Mouse (Mus musculus): ENCODE measurements at regions not wholly inside any gene's neighbourhood (a gene's known extent, or its start where the extent isn't known, plus 50 kb on each side); places are given as distances from the start of the nearest gene placed in this dataset.
A peak's percentile ranks its signal among the peaks of the same experiment; 100 is the strongest.

DNA sequence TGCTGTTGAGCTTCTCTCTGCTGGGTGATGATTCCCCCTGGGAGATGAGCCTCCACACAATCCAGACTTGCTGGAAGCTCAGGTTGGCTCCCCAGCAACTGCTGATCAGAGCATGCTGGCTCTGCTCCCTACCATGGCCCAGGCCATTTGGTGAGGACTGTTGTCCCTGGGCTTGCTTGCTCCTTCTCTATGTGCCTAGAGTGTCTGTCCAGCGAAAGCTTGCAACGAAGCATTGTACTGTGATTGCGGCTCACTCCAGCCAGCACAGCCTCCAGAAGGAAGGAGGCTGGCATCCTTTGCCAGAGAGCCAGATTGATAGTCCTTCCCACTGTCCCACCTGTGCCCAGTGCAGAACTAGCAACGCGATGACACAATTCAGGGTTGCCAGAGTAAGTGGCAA is 295.1 kb upstream of the Npvf start:
- ATAC-seq (replicated peaks; ENCODE audit: insufficient number of reproducible peaks, insufficient read depth, low FRiP score, low read depth), result no peak
- Histone ChIP-seq H3K27ac (no peak overlapping the region), H3K4me3 (no peak overlapping the region), H3K27me3 (no peaks in the 10 kb centered on the region), H3K36me3 (no peaks in the 10 kb centered on the region), H3K9me3 (replicated peaks) (no peaks in the 10 kb centered on the region), H3K4me1 (replicated peaks) (no peaks in the 10 kb centered on the region), H3K4me2 (no peak overlapping the region), H3K9ac (no peak overlapping the region)
- 86% methylated on average over 5 of the region's 5 CpGs for WGBS

DNA sequence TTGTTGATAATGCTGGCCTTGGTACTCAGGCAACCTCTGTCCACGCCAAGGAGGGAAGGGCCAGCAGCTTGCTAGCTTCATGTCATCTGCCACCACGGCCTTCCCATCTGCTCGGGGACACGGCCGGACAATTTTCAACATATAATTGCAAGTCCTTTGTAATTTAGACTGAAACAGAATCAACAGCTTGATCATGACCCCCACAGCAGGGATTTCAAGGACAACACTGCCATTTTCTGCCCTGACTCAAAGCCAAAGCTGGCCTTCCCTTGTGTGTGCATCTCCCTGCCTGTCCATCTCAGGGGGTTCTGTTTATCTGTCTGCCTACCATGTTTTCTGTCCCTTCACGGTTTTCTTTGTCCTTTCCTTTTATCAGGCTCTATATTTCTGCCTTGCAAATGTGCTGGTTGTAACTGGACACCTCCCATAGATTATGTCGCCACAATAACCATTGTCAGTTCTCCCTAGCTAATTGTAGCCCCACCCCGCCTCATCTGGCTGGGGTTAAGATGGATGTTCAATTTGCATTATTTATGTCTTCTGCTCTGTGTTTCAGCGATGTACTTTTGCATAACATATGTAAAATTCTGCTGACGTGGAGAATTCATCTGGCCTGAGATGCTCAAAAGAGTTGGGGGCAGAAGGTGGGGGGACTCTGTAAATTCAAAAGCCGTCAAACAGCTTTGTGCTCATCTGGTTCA is 295.8 kb upstream of the Npvf start:
- no peak overlapping the region for H3K27ac ChIP-seq
- no peak for ATAC-seq (replicated peaks; ENCODE audit: insufficient number of reproducible peaks, insufficient read depth, low FRiP score, low read depth)
- no peak overlapping the region for H3K4me2 ChIP-seq
- no peak overlapping the region for H3K9ac ChIP-seq
- WGBS, result 78% methylated on average over 11 of the region's 11 CpGs
- no peaks in the 10 kb centered on the region for H3K27me3 ChIP-seq
- H3K36me3 ChIP-seq, result no peaks in the 10 kb centered on the region
- no peaks in the 10 kb centered on the region for H3K9me3 ChIP-seq (replicated peaks)
- H3K4me1 ChIP-seq (replicated peaks), result no peaks in the 10 kb centered on the region
- H3K4me3 ChIP-seq, result no peak overlapping the region

DNA sequence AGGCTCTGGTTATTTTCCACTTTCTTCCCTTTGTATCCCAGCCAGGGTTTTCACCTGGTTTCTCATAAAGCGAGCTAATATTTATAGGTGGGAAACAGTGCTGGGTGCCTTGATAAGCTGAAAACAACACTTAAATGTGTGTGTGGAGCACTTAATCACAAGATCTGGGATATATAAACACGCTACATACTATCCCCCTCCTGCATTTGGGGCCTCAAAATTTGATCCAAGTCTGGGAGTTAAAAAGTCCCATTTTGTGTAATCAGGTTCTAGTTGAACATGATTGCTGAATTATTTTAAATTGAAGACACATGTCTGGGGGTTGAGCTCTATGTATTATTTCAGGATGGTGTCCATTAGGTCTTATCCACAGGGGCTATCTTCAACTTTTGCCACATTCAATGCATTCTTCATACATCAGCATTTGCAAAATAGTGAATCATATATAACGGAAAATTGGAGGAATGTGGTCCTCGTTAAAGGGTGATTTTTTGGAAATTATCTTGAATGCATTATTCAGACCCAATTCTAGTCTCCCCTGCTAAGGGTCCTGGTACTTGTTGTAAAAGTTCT is 303.2 kb upstream of the Npvf start:
- WGBS, result 86% methylated on average over 4 of the region's 4 CpGs

DNA sequence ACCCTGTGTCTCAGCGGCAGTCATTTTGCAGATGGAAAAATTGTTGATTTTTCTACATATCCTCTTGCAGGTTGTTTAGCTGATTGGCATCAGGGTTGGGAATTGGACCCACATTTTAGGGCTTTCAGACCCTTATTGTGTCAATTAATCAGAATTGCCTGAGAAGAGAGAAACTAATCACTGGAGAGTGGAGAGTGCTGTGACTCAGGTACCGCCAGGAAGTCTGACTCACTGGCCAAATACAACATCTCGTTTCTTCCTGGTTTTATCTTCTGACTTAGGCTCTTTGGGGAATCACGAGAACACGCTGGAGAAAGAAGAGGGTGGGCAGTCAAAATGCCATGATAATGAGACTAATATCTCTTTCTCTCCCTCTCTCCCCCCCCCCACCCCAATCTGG is 306.1 kb upstream of the Npvf start:
- Histone ChIP-seq H3K4me2 (no peak overlapping the region), H3K4me3 (no peak overlapping the region), H3K9ac (no peak overlapping the region), H3K4me1 (replicated peaks) (no peaks in the 10 kb centered on the region), H3K27me3 (no peaks in the 10 kb centered on the region), H3K27ac (no peak overlapping the region), H3K36me3 (no peaks in the 10 kb centered on the region), H3K9me3 (replicated peaks) (no peaks in the 10 kb centered on the region)
- 48% methylated on average over 5 of the region's 5 CpGs for WGBS
- ATAC-seq (replicated peaks; ENCODE audit: insufficient number of reproducible peaks, insufficient read depth, low FRiP score, low read depth), result no peak

More for the DNA sequence above, 303.2 kb upstream of the Npvf start:
- ATAC-seq (replicated peaks; ENCODE audit: insufficient number of reproducible peaks, insufficient read depth, low FRiP score, low read depth), result no peak
- H3K9me3 ChIP-seq (replicated peaks), result no peaks in the 10 kb centered on the region
- H3K4me2 ChIP-seq, result no peak overlapping the region
- no peak overlapping the region for H3K4me3 ChIP-seq
- H3K9ac ChIP-seq, result no peak overlapping the region
- H3K36me3 ChIP-seq, result no peaks in the 10 kb centered on the region
- no peaks in the 10 kb centered on the region for H3K27me3 ChIP-seq
- no peak overlapping the region for H3K27ac ChIP-seq
- no peaks in the 10 kb centered on the region for H3K4me1 ChIP-seq (replicated peaks)

DNA sequence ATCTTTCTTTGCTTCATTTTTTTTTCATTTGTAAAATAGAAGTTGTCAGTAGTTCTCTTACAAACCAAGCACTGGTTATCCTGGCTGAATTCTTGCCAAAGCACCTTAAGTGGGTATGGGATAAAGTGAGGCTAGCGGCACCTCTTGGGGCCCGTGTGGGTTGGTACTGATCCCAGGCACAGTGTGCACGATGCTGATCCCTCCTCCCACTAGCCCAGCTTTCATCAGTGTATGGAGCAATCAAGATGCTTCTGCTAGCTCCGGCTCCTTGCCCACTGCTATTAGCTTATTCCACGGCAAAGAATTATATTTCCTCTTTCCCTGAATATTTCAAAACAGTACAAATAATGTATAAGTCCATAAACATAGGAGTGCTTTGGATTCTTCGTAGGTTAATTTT is 307.4 kb upstream of the Npvf start:
- ATAC-seq (replicated peaks; ENCODE audit: insufficient number of reproducible peaks, insufficient read depth, low FRiP score, low read depth), result no peak
- WGBS, result 56% methylated on average over 6 of the region's 6 CpGs
- no peak overlapping the region for H3K4me3 ChIP-seq
- H3K27ac ChIP-seq, result no peak overlapping the region
- H3K4me2 ChIP-seq, result no peak overlapping the region
- H3K9ac ChIP-seq, result no peak overlapping the region
- no peaks in the 10 kb centered on the region for H3K36me3 ChIP-seq
- no peaks in the 10 kb centered on the region for H3K4me1 ChIP-seq (replicated peaks)
- no peaks in the 10 kb centered on the region for H3K9me3 ChIP-seq (replicated peaks)
- H3K27me3 ChIP-seq, result no peaks in the 10 kb centered on the region

DNA sequence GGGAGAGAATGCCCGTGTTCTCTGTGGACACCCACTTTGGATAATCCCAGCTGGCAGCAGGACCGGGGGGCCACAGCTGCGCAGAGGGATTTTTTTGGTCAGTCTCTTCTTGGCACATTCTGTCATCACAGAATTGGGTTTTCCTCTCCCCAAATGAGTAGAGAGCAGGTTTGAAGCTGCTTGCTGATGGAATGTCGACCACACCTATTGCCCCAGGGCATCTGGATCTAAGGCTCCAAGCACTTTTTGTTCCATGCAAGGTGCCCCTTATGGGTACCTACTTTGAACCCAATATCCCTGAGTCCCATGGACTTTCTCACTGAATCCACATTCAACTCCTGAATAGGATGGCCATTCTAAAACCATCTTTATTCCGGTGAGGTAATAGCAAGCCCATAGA is 314.3 kb upstream of the Npvf start:
- Histone ChIP-seq H3K9me3 (replicated peaks) (no peaks in the 10 kb centered on the region), H3K9ac (no peak overlapping the region), H3K27me3 (no peaks in the 10 kb centered on the region), H3K27ac (no peak overlapping the region), H3K4me1 (replicated peaks) (no peaks in the 10 kb centered on the region; the same call in 1 of the 2 replicates), H3K4me3 (no peak overlapping the region), H3K36me3 (no peaks in the 10 kb centered on the region), H3K4me2 (no peak overlapping the region)
- WGBS, result 87% methylated on average over 5 of the region's 5 CpGs
- ATAC-seq (replicated peaks; ENCODE audit: insufficient number of reproducible peaks, insufficient read depth, low FRiP score, low read depth), result no peak

DNA sequence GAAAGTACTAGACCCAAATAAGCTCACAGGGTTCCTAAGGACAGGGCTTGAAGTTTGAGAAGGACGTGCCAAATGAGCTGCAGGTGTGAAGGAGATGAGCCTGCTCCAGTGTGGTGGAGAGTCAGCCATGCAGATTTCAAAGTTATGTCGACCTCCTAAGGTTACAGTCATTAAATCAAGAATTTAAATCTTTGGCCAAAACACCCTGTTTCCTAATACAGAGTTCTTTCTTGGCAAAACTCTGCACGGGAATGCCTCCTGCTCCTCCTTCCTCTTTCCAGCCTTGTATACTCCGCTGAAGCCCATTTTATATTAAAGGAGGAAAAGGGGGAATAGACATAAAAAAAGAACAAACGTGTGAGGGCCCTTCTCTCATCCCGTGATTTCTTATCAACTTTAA is 315.1 kb upstream of the Npvf start:
- H3K27me3 ChIP-seq, result no peaks in the 10 kb centered on the region
- H3K4me2 ChIP-seq, result no peak overlapping the region
- ATAC-seq (replicated peaks; ENCODE audit: insufficient number of reproducible peaks, insufficient read depth, low FRiP score, low read depth), result no peak
- no peaks in the 10 kb centered on the region; the same call in 1 of the 2 replicates for H3K4me1 ChIP-seq (replicated peaks)
- H3K27ac ChIP-seq, result no peak overlapping the region
- H3K4me3 ChIP-seq, result no peak overlapping the region
- no peaks in the 10 kb centered on the region for H3K9me3 ChIP-seq (replicated peaks)
- WGBS, result 46% methylated on average over 6 of the region's 6 CpGs
- no peak overlapping the region for H3K9ac ChIP-seq
- H3K36me3 ChIP-seq, result no peaks in the 10 kb centered on the region

DNA sequence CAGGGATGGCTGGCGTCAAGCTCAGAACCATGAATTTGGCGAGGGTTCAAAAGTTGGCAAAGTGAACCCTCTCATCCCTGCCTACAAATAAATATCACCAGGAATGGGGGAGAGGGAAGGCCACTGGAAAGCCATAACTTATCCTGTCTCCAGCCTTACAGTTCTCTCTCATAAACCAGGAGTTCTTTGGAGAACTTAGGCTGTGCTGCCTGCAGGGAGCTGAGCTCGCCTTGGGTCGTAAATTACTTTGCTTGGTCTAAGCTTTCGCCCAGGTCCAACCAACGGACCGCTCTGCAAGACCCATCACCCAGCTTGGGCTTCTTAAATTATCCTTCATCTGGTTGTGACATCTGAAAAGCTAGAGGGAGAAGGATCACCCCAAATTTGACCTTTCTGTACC is 315.8 kb upstream of the Npvf start:
- H3K27ac ChIP-seq, result no peak overlapping the region; the same call in 1 of the 2 replicates
- H3K4me1 ChIP-seq (replicated peaks), result no peaks in the 10 kb centered on the region; the same call in 1 of the 2 replicates
- H3K9me3 ChIP-seq (replicated peaks), result no peaks in the 10 kb centered on the region
- H3K9ac ChIP-seq, result no peak overlapping the region
- no peaks in the 10 kb centered on the region for H3K36me3 ChIP-seq
- WGBS, result 69% methylated on average over 7 of the region's 7 CpGs
- ATAC-seq (replicated peaks; ENCODE audit: insufficient number of reproducible peaks, insufficient read depth, low FRiP score, low read depth), result no peak
- H3K4me2 ChIP-seq, result no peak overlapping the region
- no peak overlapping the region for H3K4me3 ChIP-seq
- H3K27me3 ChIP-seq, result no peaks in the 10 kb centered on the region

DNA sequence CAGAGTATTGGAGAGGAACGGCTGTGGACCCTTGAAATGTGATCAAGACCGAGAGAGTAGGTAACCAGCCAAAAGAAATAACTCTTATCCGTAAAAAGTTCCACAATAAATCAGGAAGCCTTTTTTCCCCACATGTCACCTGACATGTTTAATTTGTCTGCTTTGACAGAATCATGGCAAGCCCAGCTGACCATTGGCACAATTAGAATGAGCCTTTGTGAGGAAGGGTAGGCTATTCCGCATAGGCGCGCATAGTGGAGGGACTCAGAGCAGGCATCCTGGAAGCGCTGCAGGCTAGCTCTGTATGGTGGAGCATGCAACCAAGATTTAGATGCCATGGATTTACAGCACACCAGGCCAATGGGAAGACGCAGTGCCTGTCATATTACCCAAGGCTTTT is 316.5 kb upstream of the Npvf start:
- H3K27ac ChIP-seq, result 0 out of 2 replicates have a peak overlapping the region, but pooled peaks have one; percentile 5
- no peak overlapping the region for H3K4me2 ChIP-seq
- no peaks in the 10 kb centered on the region for H3K36me3 ChIP-seq
- no peaks in the 10 kb centered on the region for H3K27me3 ChIP-seq
- 70% methylated on average over 8 of the region's 8 CpGs for WGBS
- no peak overlapping the region for H3K9ac ChIP-seq
- no peak overlapping the region for H3K4me3 ChIP-seq
- H3K9me3 ChIP-seq (replicated peaks), result no peaks in the 10 kb centered on the region
- no peak for ATAC-seq (replicated peaks; ENCODE audit: insufficient number of reproducible peaks, insufficient read depth, low FRiP score, low read depth)
- no peaks in the 10 kb centered on the region; the same call in 1 of the 2 replicates for H3K4me1 ChIP-seq (replicated peaks)

DNA sequence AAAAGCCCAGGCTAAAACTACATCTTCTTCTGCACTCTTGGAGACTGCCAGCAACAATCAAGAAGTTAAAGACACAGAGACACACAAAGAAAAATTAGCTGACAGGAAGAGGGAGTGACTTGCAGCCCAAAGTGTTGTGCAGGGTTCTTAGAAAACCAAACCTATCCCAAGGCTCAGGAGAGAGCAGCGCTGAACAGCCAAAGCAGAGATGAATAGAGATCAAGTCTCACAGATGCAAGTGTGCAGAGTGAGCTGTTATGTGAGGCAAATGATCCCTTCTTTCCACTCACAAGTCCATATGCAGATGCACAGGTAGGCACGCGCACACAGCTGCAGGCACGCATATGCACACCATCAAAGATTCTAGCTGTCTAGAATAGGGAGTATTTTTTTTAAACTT is 318.0 kb upstream of the Npvf start:
- WGBS, result 86% methylated on average over 4 of the region's 4 CpGs
- Histone ChIP-seq H3K9ac (no peak overlapping the region), H3K9me3 (replicated peaks) (no peaks in the 10 kb centered on the region), H3K4me2 (no peak overlapping the region), H3K27ac (no peak overlapping the region), H3K36me3 (no peaks in the 10 kb centered on the region), H3K27me3 (no peaks in the 10 kb centered on the region), H3K4me3 (no peak overlapping the region), H3K4me1 (replicated peaks) (no peaks in the 10 kb centered on the region; the same call in none of the 2 replicates)
- ATAC-seq (replicated peaks; ENCODE audit: insufficient number of reproducible peaks, insufficient read depth, low FRiP score, low read depth), result no peak

DNA sequence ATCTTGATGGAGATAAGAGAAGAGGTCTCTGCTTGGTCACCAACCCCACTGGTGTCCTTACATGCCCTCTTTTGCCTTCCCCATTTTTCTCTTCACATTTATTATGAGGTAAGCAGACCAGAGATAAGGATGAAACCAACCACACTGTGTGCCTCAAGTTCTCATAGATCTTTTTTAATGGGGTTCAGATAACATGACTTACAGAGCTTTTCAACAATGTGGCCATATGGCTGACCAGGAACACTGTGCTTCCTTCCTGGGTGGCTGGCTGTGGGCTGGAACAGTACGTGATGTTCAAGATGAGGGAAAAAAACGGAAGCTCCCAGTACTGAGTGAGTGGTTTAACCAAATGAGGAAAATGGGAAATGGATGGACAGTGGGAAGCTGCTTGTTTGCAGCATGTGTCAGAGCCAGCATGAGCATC is 319.0 kb upstream of the Npvf start:
- H3K9ac ChIP-seq, result no peak overlapping the region
- H3K4me3 ChIP-seq, result no peak overlapping the region
- H3K27me3 ChIP-seq, result no peaks in the 10 kb centered on the region
- no peaks in the 10 kb centered on the region for H3K36me3 ChIP-seq
- WGBS, result 58% methylated on average over 2 of the region's 2 CpGs
- no peak overlapping the region for H3K4me2 ChIP-seq
- H3K4me1 ChIP-seq (replicated peaks), result peaks cover 4% of the 10 kb centered on the region
- no peak overlapping the region for H3K27ac ChIP-seq
- H3K9me3 ChIP-seq (replicated peaks), result no peaks in the 10 kb centered on the region
- no peak for ATAC-seq (replicated peaks; ENCODE audit: insufficient number of reproducible peaks, insufficient read depth, low FRiP score, low read depth)

DNA sequence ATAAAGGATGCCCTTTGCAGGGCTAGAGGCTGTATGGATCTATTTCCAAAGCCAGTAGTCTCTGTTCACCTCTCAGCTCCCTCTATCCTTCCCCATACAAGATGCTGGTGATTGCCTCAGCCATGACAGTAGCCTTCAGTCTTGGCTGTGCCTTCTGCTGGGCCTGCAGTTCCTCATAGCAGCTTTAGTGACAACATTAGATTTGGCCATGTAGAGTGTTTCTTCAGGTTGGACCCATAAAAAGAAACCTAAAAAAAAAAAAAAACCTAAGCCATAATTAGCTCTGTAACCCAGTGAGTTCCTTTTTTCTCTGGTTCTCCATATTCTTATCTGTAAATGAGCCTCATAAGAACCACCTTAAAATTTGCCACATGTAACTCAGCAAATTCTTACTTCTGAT is 319.6 kb upstream of the Npvf start:
- Histone ChIP-seq H3K4me3 (no peak overlapping the region), H3K4me2 (no peak overlapping the region), H3K9me3 (replicated peaks) (no peaks in the 10 kb centered on the region), H3K9ac (no peak overlapping the region), H3K36me3 (no peaks in the 10 kb centered on the region), H3K27me3 (no peaks in the 10 kb centered on the region), H3K27ac (no peak overlapping the region), H3K4me1 (replicated peaks) (peaks cover 9% of the 10 kb centered on the region)
- ATAC-seq (replicated peaks; ENCODE audit: insufficient number of reproducible peaks, insufficient read depth, low FRiP score, low read depth), result no peak

All from heart, embryonic 15.5 days (tissue).